Mouse (Mus musculus): Measurements from ENCODE around the gene Setdb2. TPM values are rescaled to one million over a fixed set of nuclear protein-coding genes. Genes with fewer than 3 reads are reported as not detected.

Setdb2 gene
- 10.1 and 12.1 TPM in 2 replicates for polyA plus RNA-seq (2015; fragmentation: Nextera tagmentation; extraction: Ambion mirVana)

DNA sequence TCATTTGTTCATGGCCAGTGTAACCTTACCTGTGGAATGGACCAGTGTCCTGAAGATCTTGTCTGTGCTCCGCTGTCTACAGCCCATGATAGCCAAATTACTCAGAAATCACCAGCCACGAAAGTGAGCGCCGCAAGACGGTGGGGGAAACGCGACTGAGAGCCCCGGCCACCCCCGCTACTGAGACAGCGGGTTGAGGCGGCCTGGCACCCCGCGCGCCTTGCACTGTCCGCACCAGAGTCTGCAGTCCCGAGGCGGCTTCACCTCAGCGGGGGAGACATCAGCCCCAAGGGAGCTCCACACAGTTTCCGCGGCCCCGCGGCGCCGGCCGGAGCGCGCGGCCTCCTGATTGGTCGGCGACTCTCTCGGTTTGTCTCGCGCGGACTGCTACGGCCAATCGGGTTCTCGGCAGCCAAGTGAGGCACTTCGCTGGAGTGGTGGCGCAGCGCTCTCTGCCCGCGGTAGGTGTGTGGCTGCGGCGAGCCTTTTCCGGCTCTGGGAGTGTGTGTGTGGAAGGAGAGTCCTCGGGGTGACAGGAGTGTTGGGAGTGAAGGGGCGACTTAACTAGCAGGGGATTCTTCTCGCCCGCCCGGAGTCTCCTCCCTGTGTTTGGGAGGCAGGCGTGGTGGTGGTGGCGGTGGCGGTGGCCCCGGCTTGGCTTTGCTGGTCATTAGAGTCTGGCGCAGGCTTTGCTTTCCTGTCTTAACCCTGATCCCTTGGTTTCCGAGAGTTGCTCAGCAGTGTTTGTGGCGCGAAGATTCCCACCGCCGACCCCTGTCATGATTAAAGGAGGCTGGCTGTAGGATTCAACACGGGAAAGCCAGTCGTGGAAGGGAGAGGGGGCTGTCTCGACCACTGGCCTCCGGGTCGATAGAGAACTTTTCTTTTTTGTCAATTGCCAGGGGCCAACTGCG, at the start of gene Setdb2, which contains the start of gene Cab39l:
Gene Setdb2 (minus strand): TSS at position 327 of the 914 bp plus-strand sequence.
Gene Cab39l (plus strand): TSS at position 415 of the 914 bp plus-strand sequence.
- Histone ChIP-seq H3K27ac (peak within 1 kb of the TSS; percentile 70), H3K4me3 (peak within 1 kb of the TSS; percentile 85), H3K4me2 (peak within 1 kb of the TSS; percentile 83), H3K4me1 (peaks cover 11% of the 10 kb centered on the region), H3K9ac (peak within 1 kb of the TSS; percentile 90), H3K9me3 (no peaks in the 10 kb centered on the region), H3K36me3 (no peaks in the 10 kb centered on the region), H3K27me3 (no peaks in the 10 kb centered on the region)
- under 1% methylated on average over 66 of the region's 66 CpGs for WGBS
- ATAC-seq (ENCODE audit: insufficient number of reproducible peaks, insufficient read depth, low FRiP score, low TSS enrichment, low read depth) = peak; percentile 100

DNA sequence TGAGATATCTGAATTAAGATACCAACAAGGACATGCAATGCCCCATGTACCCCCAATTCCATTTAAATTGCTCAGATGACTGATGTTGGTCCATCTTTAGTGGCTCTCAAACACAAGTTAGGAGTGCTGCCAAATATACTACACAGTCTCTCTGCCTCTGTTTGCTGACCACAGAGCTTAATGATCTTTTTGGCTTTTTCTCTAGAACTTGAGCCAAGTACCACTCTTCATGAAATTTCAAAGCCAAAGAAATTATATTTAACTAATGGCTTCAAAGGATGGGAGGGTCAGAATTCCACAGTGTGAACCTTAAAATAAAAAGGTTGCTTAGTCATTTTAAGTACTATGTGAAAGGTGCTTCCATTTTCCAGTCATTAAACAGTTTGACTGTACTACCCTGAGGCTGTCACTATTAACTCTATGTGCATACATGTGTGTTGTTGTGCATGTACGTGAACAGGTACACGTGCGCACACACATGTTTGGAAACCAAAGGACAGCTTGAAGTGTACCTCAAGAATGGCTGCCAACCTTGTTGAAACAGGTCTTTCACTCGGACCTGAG, 44.6 kb upstream of the Setdb2 start:
- no peak overlapping the region for H3K9ac ChIP-seq
- H3K27me3 ChIP-seq = no peaks in the 10 kb centered on the region
- H3K9me3 ChIP-seq = no peaks in the 10 kb centered on the region
- no peak for ATAC-seq (ENCODE audit: insufficient number of reproducible peaks, insufficient read depth, low FRiP score, low TSS enrichment, low read depth)
- no peak overlapping the region for H3K27ac ChIP-seq
- H3K4me3 ChIP-seq = no peak overlapping the region
- no peaks in the 10 kb centered on the region for H3K4me1 ChIP-seq
- H3K4me2 ChIP-seq = no peak overlapping the region
- 90% methylated on average over 4 of the region's 4 CpGs for WGBS
- H3K36me3 ChIP-seq = no peaks in the 10 kb centered on the region

DNA sequence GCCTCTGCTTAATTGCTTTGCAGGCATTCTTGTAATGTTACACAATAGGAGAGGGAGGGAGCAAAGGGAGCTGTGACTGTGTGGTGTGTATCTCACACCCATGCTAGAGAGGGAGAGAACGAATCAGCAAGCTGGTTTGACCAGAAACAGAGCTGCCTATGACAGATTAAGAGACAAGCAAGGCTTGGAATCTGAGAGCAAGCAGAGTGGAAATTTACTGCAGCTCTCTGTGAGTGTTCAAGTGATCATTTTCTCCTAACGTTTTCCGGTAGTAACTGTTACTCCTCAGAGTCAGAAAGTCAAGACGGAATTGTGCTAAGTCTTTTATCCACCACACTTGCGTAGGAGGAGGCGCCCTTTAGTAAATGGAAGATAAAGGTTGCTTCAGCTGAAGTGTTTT, 38.0 kb upstream of the Setdb2 start:
- Histone ChIP-seq H3K4me2 (no peak overlapping the region), H3K9ac (no peak overlapping the region), H3K36me3 (no peaks in the 10 kb centered on the region), H3K9me3 (no peaks in the 10 kb centered on the region), H3K4me1 (no peaks in the 10 kb centered on the region), H3K27ac (no peak overlapping the region), H3K27me3 (no peaks in the 10 kb centered on the region), H3K4me3 (no peak overlapping the region)
- ATAC-seq (ENCODE audit: insufficient number of reproducible peaks, insufficient read depth, low FRiP score, low TSS enrichment, low read depth) = no peak
- 67% methylated on average over 6 of the region's 6 CpGs for WGBS

DNA sequence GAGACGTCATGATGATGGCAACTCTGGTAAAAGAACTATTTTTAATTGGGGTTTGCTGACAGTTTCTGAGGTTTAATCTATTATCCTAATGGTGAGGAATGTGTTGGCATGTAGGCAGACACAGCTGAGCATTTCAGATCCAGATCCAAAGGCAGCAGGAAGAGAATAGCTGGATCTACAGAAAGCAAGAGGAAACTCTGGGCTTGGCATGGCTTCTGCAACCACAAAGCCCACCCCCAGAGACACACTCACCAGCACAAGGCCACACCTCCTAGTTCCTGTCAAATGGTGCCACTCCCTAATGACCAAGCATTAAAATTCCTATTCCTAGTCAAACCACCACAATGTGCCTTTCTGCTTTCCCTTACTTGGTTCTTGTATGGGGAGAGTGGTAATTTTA, 30.1 kb upstream of the Setdb2 start:
- Histone ChIP-seq H3K4me1 (no peaks in the 10 kb centered on the region), H3K9ac (no peak overlapping the region), H3K36me3 (no peaks in the 10 kb centered on the region), H3K27ac (no peak overlapping the region), H3K4me3 (no peak overlapping the region), H3K4me2 (no peak overlapping the region), H3K27me3 (no peaks in the 10 kb centered on the region), H3K9me3 (no peaks in the 10 kb centered on the region)
- 78% methylated on average over 1 of the region's 1 CpGs for WGBS
- no peak for ATAC-seq (ENCODE audit: insufficient number of reproducible peaks, insufficient read depth, low FRiP score, low TSS enrichment, low read depth)

DNA sequence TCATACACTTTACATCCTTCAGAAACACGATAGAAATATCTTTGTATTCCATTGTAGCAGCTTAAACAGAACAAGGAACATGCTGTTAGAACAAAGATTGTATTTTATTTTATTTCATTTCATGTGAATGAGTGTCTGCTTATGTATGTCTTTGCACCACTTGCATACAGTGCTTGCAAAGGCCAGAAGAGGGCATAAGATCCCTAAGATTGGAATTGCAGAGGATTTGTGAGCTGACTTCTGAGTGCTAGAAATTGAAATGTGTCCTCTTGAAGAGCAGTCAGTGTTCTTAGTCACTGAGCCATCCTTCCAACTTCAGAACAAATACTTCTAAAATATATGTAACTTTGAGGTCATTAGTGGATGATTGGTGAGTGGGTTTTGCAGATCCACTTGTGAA, 27.1 kb upstream of the Setdb2 start:
- WGBS = 65% methylated on average over 1 of the region's 1 CpGs
- no peak for ATAC-seq (ENCODE audit: insufficient number of reproducible peaks, insufficient read depth, low FRiP score, low TSS enrichment, low read depth)
- Histone ChIP-seq H3K9me3 (no peaks in the 10 kb centered on the region), H3K4me1 (no peaks in the 10 kb centered on the region), H3K27ac (no peak overlapping the region), H3K36me3 (no peaks in the 10 kb centered on the region), H3K4me3 (no peak overlapping the region), H3K4me2 (no peak overlapping the region), H3K27me3 (no peaks in the 10 kb centered on the region), H3K9ac (no peak overlapping the region)

DNA sequence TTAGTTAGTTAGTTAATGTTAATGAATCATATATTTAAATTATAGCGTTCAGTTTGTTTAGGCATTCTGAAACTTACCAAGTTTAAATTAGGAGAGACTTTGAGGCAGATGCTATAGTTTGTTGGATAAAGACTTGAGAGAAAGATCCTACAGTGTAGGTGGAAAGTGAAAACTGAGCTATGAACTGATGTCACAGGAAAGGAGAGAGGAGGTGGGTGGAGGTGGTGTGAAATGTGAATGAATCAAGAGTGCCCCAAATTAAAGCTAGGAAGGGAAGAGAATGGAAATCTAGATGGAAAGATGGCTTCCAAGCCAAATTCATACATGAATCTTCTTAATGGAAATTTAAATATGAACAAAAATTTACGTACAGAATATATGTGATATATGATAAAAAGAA, 25.8 kb upstream of the Setdb2 start:
- Histone ChIP-seq H3K9me3 (no peaks in the 10 kb centered on the region), H3K4me2 (no peak overlapping the region), H3K4me1 (no peaks in the 10 kb centered on the region), H3K4me3 (no peak overlapping the region), H3K27ac (no peak overlapping the region), H3K27me3 (no peaks in the 10 kb centered on the region), H3K36me3 (peaks cover 6% of the 10 kb centered on the region; the same call in 1 of the 2 replicates), H3K9ac (no peak overlapping the region)
- 96% methylated on average over 2 of the region's 2 CpGs for WGBS
- ATAC-seq (ENCODE audit: insufficient number of reproducible peaks, insufficient read depth, low FRiP score, low TSS enrichment, low read depth) = no peak

DNA sequence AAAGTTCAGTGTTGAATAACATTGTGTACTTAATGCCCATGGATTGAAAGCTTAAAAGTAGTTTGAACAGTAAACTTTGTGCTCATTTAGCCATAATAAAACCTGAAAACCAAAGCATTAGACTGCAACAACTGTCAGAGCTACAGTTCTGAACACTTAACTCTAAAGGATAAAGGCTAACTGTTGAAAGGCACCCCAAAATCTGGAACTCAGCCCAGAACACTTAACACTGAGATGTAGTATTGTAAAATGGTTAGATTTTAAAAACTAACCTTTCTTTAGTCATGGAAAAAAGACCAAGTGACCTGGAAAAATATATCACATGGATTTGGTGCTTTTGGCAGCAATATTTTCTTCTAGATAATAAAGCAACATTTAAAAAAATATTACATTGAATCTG, 7.3 kb upstream of the Setdb2 start:
- Histone ChIP-seq H3K4me1 (no peaks in the 10 kb centered on the region), H3K9me3 (peaks cover 4% of the 10 kb centered on the region), H3K27me3 (no peaks in the 10 kb centered on the region), H3K4me2 (no peak overlapping the region), H3K27ac (no peak overlapping the region), H3K36me3 (no peaks in the 10 kb centered on the region), H3K4me3 (no peak overlapping the region), H3K9ac (no peak overlapping the region)
- no peak for ATAC-seq (ENCODE audit: insufficient number of reproducible peaks, insufficient read depth, low FRiP score, low TSS enrichment, low read depth)

DNA sequence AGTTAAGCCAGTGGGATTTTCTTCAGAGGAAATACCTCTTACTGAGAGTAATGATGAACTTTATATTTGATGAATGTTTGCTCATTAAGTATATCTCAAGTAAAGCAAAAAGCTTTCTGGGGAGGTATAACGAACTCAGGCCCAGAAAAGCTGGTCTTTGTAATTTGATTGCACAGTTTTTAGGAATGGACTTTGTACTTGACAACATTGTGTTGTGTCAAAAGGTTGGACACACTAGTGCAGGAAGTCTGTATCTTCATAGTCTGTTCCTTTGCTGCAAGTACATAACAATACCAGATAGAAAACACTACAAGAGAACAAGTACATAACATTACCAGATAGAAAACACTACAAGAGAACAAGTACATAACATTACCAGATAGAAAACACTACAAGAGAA, 4.7 kb upstream of the Setdb2 start:
- Histone ChIP-seq H3K9me3 (peaks cover 4% of the 10 kb centered on the region), H3K9ac (no peak overlapping the region), H3K27ac (no peak overlapping the region), H3K27me3 (no peaks in the 10 kb centered on the region), H3K4me1 (no peaks in the 10 kb centered on the region), H3K36me3 (no peaks in the 10 kb centered on the region), H3K4me2 (no peak overlapping the region), H3K4me3 (no peak overlapping the region)
- 90% methylated on average over 1 of the region's 1 CpGs for WGBS
- ATAC-seq (ENCODE audit: insufficient number of reproducible peaks, insufficient read depth, low FRiP score, low TSS enrichment, low read depth) = no peak

DNA sequence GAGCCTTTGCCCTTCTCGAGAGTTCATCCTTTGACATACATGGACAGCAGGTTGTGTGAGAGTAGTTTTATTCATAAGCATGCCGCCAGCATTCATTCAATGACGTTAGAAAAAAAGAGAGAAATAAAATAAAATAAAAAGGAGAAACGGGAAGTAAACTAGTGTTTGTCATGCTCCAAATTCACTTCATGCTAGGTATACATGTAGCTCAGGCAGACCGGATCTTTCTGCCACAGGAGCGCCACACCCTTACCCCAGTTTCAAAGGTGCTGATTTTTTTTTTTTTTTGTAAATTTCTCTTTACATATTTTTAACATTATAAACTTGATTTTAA, 755 bp upstream of the Setdb2 start:
- H3K36me3 ChIP-seq = no peaks in the 10 kb centered on the region
- WGBS = 13% methylated on average over 6 of the region's 6 CpGs
- peaks cover 11% of the 10 kb centered on the region for H3K4me1 ChIP-seq
- peak overlapping the region; percentile 90 for H3K9ac ChIP-seq
- no peak for ATAC-seq (ENCODE audit: insufficient number of reproducible peaks, insufficient read depth, low FRiP score, low TSS enrichment, low read depth)
- H3K27ac ChIP-seq = 0 out of 2 replicates have a peak overlapping the region, but pooled peaks have one; percentile 70
- no peaks in the 10 kb centered on the region for H3K9me3 ChIP-seq
- H3K4me3 ChIP-seq = peak overlapping the region; percentile 85
- peak overlapping the region; percentile 83 for H3K4me2 ChIP-seq
- H3K27me3 ChIP-seq = no peaks in the 10 kb centered on the region

DNA sequence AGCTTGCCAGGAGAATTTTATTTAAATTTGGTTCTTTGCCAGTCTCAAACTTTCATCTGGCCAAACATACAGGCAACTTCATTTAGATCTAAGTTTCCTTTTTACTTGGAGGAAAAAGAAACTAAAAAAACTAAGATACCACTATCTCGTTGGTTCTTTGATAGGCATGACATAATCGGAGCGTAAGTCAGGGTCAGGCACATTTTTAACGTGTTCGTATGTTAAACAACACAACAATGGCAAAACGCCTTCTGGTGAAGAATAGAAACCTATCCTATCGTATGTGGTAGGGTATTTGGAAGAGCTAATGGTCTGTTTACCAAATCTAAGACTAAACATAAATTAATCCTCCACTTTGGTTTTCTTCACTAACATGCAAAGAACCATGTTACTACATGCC, 645 bp downstream of the Setdb2 start:
- Histone ChIP-seq H3K9me3 (no peaks in the 10 kb centered on the region), H3K27me3 (no peaks in the 10 kb centered on the region), H3K4me2 (peak overlapping the region; percentile 83), H3K27ac (no peak overlapping the region), H3K4me1 (peaks cover 11% of the 10 kb centered on the region), H3K36me3 (no peaks in the 10 kb centered on the region), H3K9ac (peak overlapping the region; percentile 90), H3K4me3 (peak overlapping the region; percentile 85)
- 22% methylated on average over 7 of the region's 7 CpGs for WGBS
- no peak for ATAC-seq (ENCODE audit: insufficient number of reproducible peaks, insufficient read depth, low FRiP score, low TSS enrichment, low read depth)

DNA sequence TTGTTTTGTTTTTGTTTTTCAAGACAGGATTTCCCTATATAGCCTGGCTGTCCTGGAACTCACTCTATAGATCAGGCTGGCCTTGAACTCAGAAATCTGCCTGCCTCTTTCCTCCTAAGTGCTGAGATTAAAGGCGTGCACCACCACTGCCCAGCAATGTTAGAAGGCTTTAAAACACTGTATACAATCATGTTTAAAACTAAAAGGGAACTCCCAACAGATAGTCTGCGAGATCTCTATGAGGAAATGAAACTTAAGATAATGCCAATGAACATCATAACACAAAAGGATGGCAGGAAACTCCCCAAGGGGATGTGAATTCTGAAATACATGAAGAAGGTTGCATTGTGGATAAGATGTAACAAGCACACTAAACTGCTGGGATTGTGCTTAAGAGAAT, 2.2 kb downstream of the Setdb2 start:
- 89% methylated on average over 2 of the region's 2 CpGs for WGBS
- Histone ChIP-seq H3K27ac (no peak overlapping the region), H3K36me3 (no peaks in the 10 kb centered on the region), H3K4me1 (peaks cover 11% of the 10 kb centered on the region), H3K9ac (no peak overlapping the region), H3K4me3 (no peak overlapping the region), H3K27me3 (no peaks in the 10 kb centered on the region), H3K9me3 (no peaks in the 10 kb centered on the region), H3K4me2 (no peak overlapping the region)
- ATAC-seq (ENCODE audit: insufficient number of reproducible peaks, insufficient read depth, low FRiP score, low TSS enrichment, low read depth) = no peak

DNA sequence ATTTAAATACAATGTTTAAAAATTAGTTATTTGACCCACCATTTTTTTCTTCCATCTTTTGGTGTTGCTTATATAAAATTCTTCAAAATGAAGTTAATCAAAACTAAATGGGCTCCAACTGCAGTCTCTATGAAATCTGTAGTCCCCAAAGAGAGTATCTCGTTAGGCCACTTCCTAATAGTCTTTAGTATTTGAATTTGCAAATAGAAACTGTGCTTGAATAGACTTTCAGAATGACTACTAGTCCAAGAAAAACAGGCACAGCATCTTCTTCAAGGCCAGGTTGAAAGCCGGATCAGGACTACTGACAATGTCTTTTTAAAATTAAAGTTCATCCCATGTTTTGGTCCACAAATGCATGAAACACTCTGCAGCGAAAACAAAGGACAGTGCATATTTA, 3.3 kb downstream of the Setdb2 start:
- no peaks in the 10 kb centered on the region for H3K36me3 ChIP-seq
- no peak for ATAC-seq (ENCODE audit: insufficient number of reproducible peaks, insufficient read depth, low FRiP score, low TSS enrichment, low read depth)
- H3K27ac ChIP-seq = no peak overlapping the region
- no peaks in the 10 kb centered on the region for H3K27me3 ChIP-seq
- H3K9me3 ChIP-seq = no peaks in the 10 kb centered on the region
- H3K4me1 ChIP-seq = peaks cover 11% of the 10 kb centered on the region
- no peak overlapping the region for H3K4me2 ChIP-seq
- H3K4me3 ChIP-seq = no peak overlapping the region
- WGBS = 84% methylated on average over 3 of the region's 3 CpGs
- no peak overlapping the region for H3K9ac ChIP-seq
